Mouse (Mus musculus): ENCODE data around the gene Hrh1.

DNA sequence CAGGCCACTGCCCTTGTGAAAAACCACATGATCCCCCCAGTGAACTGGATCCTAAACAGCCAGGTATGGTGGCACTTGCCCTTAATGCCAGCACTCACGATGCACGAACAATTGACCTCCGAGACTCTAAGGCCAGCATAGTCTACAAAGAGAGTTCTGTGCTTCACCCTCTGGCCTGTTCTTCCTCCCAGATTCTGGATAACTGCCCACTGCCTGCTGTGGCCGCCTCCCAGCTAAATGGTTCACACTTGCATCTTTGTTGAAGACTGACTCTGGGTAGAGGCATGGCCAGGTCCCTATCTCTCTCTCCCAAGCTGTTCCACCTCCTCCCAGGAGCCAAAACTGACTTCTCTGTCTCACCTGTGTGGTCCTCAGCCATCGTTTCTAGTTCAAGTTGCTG is 36.8 kb downstream of the Hrh1 start:
- TF ChIP-seq CTCF (IDR thresholded peaks at IDR 0.05; ENCODE audit: extremely low read depth, insufficient read length, insufficient replicate concordance, low read depth, low read length) (no peak), POLR2A (IDR thresholded peaks at IDR 0.05; ENCODE audit: low read depth, low read length) (no peak)
